Mouse (Mus musculus): ENCODE results near the gene Ezr. TPM values are rescaled to one million over a fixed set of nuclear protein-coding genes. Genes with fewer than 3 reads are reported as not detected.
"Not testable (repeated sequence)": the region's sequence is repeated elsewhere in the genome, so short reads cannot be mapped to it uniquely, and the experiment has no call there.

The Ezr gene
- polyA plus RNA-seq, 1 experiment from 2014 or later = 43.1 TPM

GRCm38 (mm10) chr17:6691596-6691995 is 91.0 kb downstream of the Ezr start:
- H3K9me3 ChIP-seq; H3K36me3 ChIP-seq; H3K4me1 ChIP-seq (replicated peaks); H3K4me2 ChIP-seq (replicated peaks); H3K9ac ChIP-seq (replicated peaks); H3K27ac ChIP-seq; H3K4me3 ChIP-seq (replicated peaks); ATAC-seq; H3K27me3 ChIP-seq: not testable (repeated sequence)
- WGBS = 2% methylated on average over 2 of the region's 2 CpGs

GRCm38 (mm10) chr17:6689344-6689743 is 93.2 kb downstream of the Ezr start:
- not testable (repeated sequence) for H3K4me3 ChIP-seq (replicated peaks); H3K4me2 ChIP-seq (replicated peaks); H3K4me1 ChIP-seq (replicated peaks); ATAC-seq; H3K27ac ChIP-seq; H3K36me3 ChIP-seq; H3K9ac ChIP-seq (replicated peaks); H3K9me3 ChIP-seq; H3K27me3 ChIP-seq
- 91% methylated on average over 3 of the region's 4 CpGs for WGBS

Other genes with a start within 250 kb of the Ezr start
- 84.2 and 93.2 TPM in 2 replicates for gene Dynlt1c, start 181.1 kb downstream of the Ezr start, polyA plus RNA-seq (2015; fragmentation: Nextera tagmentation; extraction: Ambion mirVana)
- gene Dynlt1f, start 126.9 kb downstream of the Ezr start, polyA plus RNA-seq (2015; fragmentation: Nextera tagmentation; extraction: Ambion mirVana) = 334 and 365 TPM in 2 replicates
- gene Sytl3, start 123.7 kb downstream of the Ezr start, polyA plus RNA-seq (2015; fragmentation: Nextera tagmentation; extraction: Ambion mirVana) = 0.22 and 0.35 TPM in 2 replicates
- gene Rsph3b, start 165.9 kb upstream of the Ezr start, polyA plus RNA-seq (2015; fragmentation: Nextera tagmentation; extraction: Ambion mirVana) = 49.4 and 53.0 TPM in 2 replicates
- 48.6 and 52.2 TPM in 2 replicates for gene Tagap1, start 178.4 kb upstream of the Ezr start, polyA plus RNA-seq (2015; fragmentation: Nextera tagmentation; extraction: Ambion mirVana)
- 77.9 and 87.0 TPM in 2 replicates for gene Rnaset2b, start 187.8 kb upstream of the Ezr start, polyA plus RNA-seq (2015; fragmentation: Nextera tagmentation; extraction: Ambion mirVana)
- gene Gm49721, start 196.1 kb upstream of the Ezr start, polyA plus RNA-seq (2015; fragmentation: Nextera tagmentation; extraction: Ambion mirVana) = 0.17 and 0.35 TPM in 2 replicates
- not detected in 2 replicates for gene Gm1604a, start 242.8 kb upstream of the Ezr start, polyA plus RNA-seq (2015; fragmentation: Nextera tagmentation; extraction: Ambion mirVana)